Mouse (Mus musculus) G1E (cell line): ENCODE data around the gene Rere.

Source experiments
- CTCF ChIP-seq: IDR thresholded peaks from 2 replicates; pipeline ENCODE4 v1.5.1; 2012; ENCODE audit warnings: low read depth, low read length, inconsistent platforms, mixed read lengths
- POLR2AphosphoS5 ChIP-seq: IDR thresholded peaks from 2 replicates; pipeline ENCODE4 v1.6.1; 2012; ENCODE audit warnings: low read depth, low read length, inconsistent platforms; ENCODE audit not compliant: insufficient replicate concordance
- TAL1 ChIP-seq: conservative IDR thresholded peaks from 2 replicates; pipeline ENCODE4 v1.6.1; 2012; ENCODE audit warnings: low read depth, low read length, inconsistent platforms, mixed read lengths

GRCm38 (mm10) chr4:150428762-150429161 is 147.3 kb downstream of the Rere start:
- TF ChIP-seq CTCF (no peak), TAL1 (no peak), POLR2AphosphoS5 (no peak)
